Mouse (Mus musculus) MEL (cell line): Measurements from ENCODE around the gene Gm20388. TPM values are rescaled to one million over a fixed set of nuclear protein-coding genes. Genes with fewer than 3 reads are reported as not detected.

ENCODE experiments used
- DNase-seq: peaks from one replicate; pipeline ENCODE4 v3.0.0; 2011; ENCODE audit warnings: low read depth, low spot score
- H3K27ac ChIP-seq: 2 replicates; pipeline ENCODE4 v1.5.1; 2012; ENCODE audit warnings: low read depth, mild to moderate bottlenecking, control low read depth, low read length, moderate library complexity; ENCODE audit not compliant: control insufficient read depth
- H3K27me3 ChIP-seq, 2 experiments: fragments of 150-350 bp in 1 of 2; sonication (generic) in 1 of 2; 2 replicates each; pipeline ENCODE4 v1.6.1; 2012; ENCODE audit warnings: low read length in 2 of 2, mild to moderate bottlenecking in 2 of 2, improper control_type of control experiment in 1 of 2, moderate library complexity in 1 of 2; ENCODE audit not compliant: insufficient read depth in 2 of 2, control insufficient read depth in 1 of 2
- H3K36me3 ChIP-seq, 2 experiments: 2 replicates each; pipeline ENCODE4 v1.6.1; 2012 to 2014; ENCODE audit warnings: low read length in 2 of 2, improper control_type of control experiment in 1 of 2, inconsistent platforms in 1 of 2, mild to moderate bottlenecking in 1 of 2; ENCODE audit not compliant: insufficient read depth in 2 of 2, control insufficient read depth in 1 of 2
- H3K4me1 ChIP-seq, 2 experiments: fragments of 150-350 bp in 1 of 2; sonication (generic) in 1 of 2; 2 replicates each; pipeline ENCODE4 v1.6.1; 2012; ENCODE audit warnings: low read length in 2 of 2, improper control_type of control experiment in 1 of 2, mild to moderate bottlenecking in 1 of 2; ENCODE audit not compliant: insufficient read depth in 2 of 2, control insufficient read depth in 1 of 2
- H3K4me3 ChIP-seq, 2 experiments: fragments of 150-350 bp in 1 of 2; sonication (generic) in 1 of 2; 2 replicates each; pipeline ENCODE4 v1.5.1; 2012; ENCODE audit warnings: low read depth in 2 of 2, low read length in 2 of 2, mild to moderate bottlenecking in 2 of 2, moderate library complexity in 2 of 2, control low read depth in 1 of 2, improper control_type of control experiment in 1 of 2; ENCODE audit not compliant: control insufficient read depth in 1 of 2, insufficient read depth in 1 of 2
- H3K79me2 ChIP-seq: 2 replicates; pipeline ENCODE4 v1.6.1; 2012; ENCODE audit warnings: mild to moderate bottlenecking, low read length, moderate library complexity; ENCODE audit not compliant: control insufficient read depth, poor library complexity, insufficient read depth
- H3K9ac ChIP-seq: 2 replicates; pipeline ENCODE4 v1.6.1; 2012; ENCODE audit warnings: low read depth, mild to moderate bottlenecking, control low read depth, low read length, moderate library complexity; ENCODE audit not compliant: control insufficient read depth, poor library complexity, severe bottlenecking
- H3K9me3 ChIP-seq: fragments of 150-350 bp; sonication (generic); replicated peaks from 2 replicates; pipeline ENCODE4 v1.6.1; 2012; ENCODE audit warnings: mild to moderate bottlenecking, low read length, improper control_type of control experiment, moderate library complexity; ENCODE audit not compliant: insufficient read depth
- BHLHE40 ChIP-seq: IDR thresholded peaks from 2 replicates; pipeline ENCODE4 v1.6.1; 2012; ENCODE audit warnings: low read depth, mild to moderate bottlenecking, inconsistent platforms, low read length, improper control_type of control experiment, borderline replicate concordance
- CHD1 ChIP-seq: IDR thresholded peaks from 2 replicates; pipeline ENCODE4 v1.6.1; 2012; ENCODE audit warnings: low read depth, mild to moderate bottlenecking, inconsistent platforms, low read length, improper control_type of control experiment
- ELF1 ChIP-seq: IDR thresholded peaks from 2 replicates; pipeline ENCODE4 v1.6.1; 2014; ENCODE audit warnings: low read depth, mild to moderate bottlenecking, inconsistent platforms, low read length, improper control_type of control experiment, moderate library complexity
- EP300 ChIP-seq, 2 experiments: IDR thresholded peaks; 2 replicates each; pipeline ENCODE4 v1.6.1; 2011; ENCODE audit warnings: improper control_type of control experiment in 2 of 2, low read length in 2 of 2, low read depth in 1 of 2, mild to moderate bottlenecking in 1 of 2
- ETS1 ChIP-seq: IDR thresholded peaks from 2 replicates; pipeline ENCODE4 v1.6.1; 2012; ENCODE audit warnings: low read depth, mild to moderate bottlenecking, inconsistent platforms, low read length, improper control_type of control experiment, moderate library complexity
- GATA1 ChIP-seq: IDR thresholded peaks from 2 replicates; pipeline ENCODE4 v1.6.1; 2011; ENCODE audit warnings: low read depth, low read length, improper control_type of control experiment
- HCFC1 ChIP-seq: IDR thresholded peaks from 2 replicates; pipeline ENCODE4 v1.6.1; 2012; ENCODE audit warnings: low read depth, mild to moderate bottlenecking, inconsistent platforms, low read length, improper control_type of control experiment, moderate library complexity
- MAFK ChIP-seq: IDR thresholded peaks from 2 replicates; pipeline ENCODE4 v1.6.1; 2011; ENCODE audit warnings: low read depth, mild to moderate bottlenecking, low read length, improper control_type of control experiment, borderline replicate concordance
- MAX ChIP-seq: IDR thresholded peaks from 2 replicates; pipeline ENCODE4 v1.6.1; 2011; ENCODE audit warnings: low read length, improper control_type of control experiment
- MAZ ChIP-seq: IDR thresholded peaks from 2 replicates; pipeline ENCODE4 v1.6.1; 2012; ENCODE audit warnings: low read depth, mild to moderate bottlenecking, inconsistent platforms, low read length, improper control_type of control experiment
- MXI1 ChIP-seq: IDR thresholded peaks from 2 replicates; pipeline ENCODE4 v1.6.1; 2011; ENCODE audit warnings: mild to moderate bottlenecking, low read depth, low read length, improper control_type of control experiment
- MYB ChIP-seq: IDR thresholded peaks from 2 replicates; pipeline ENCODE4 v1.6.1; 2011; ENCODE audit warnings: mild to moderate bottlenecking, low read depth, low read length, improper control_type of control experiment
- NRF1 ChIP-seq: IDR thresholded peaks from 2 replicates; pipeline ENCODE4 v1.6.1; 2014; ENCODE audit warnings: low read depth, mild to moderate bottlenecking, inconsistent platforms, low read length, improper control_type of control experiment, moderate library complexity; ENCODE audit not compliant: poor library complexity, insufficient read depth, severe bottlenecking
- POLR2A ChIP-seq, 2 experiments: IDR thresholded peaks; 2 replicates each; pipeline ENCODE4 v1.6.1; 2011 to 2012; ENCODE audit warnings: low read length in 2 of 2, mild to moderate bottlenecking in 2 of 2, control low read depth in 1 of 2, improper control_type of control experiment in 1 of 2, low read depth in 1 of 2, moderate library complexity in 1 of 2; ENCODE audit not compliant: control insufficient read depth in 1 of 2, insufficient read depth in 1 of 2, poor library complexity in 1 of 2
- POLR2AphosphoS2 ChIP-seq: IDR thresholded peaks from 2 replicates; pipeline ENCODE4 v1.6.1; 2011; ENCODE audit warnings: low read length, improper control_type of control experiment
- RAD21 ChIP-seq: IDR thresholded peaks from 2 replicates; pipeline ENCODE4 v1.6.1; 2011; ENCODE audit warnings: mild to moderate bottlenecking, low read depth, low read length, improper control_type of control experiment
- RCOR1 ChIP-seq: IDR thresholded peaks from 2 replicates; pipeline ENCODE4 v1.6.1; 2012; ENCODE audit warnings: low read depth, mild to moderate bottlenecking, inconsistent platforms, low read length, improper control_type of control experiment
- TAL1 ChIP-seq: IDR thresholded peaks from 2 replicates; pipeline ENCODE4 v1.6.1; 2012; ENCODE audit warnings: mild to moderate bottlenecking, inconsistent platforms, low read length, moderate library complexity, mixed read lengths
- TBP ChIP-seq: IDR thresholded peaks from 2 replicates; pipeline ENCODE4 v1.8.0; 2011; ENCODE audit warnings: low read depth, low read length, improper control_type of control experiment
- TCF12 ChIP-seq: IDR thresholded peaks from 2 replicates; pipeline ENCODE4 v1.6.1; 2014; ENCODE audit warnings: low read depth, mild to moderate bottlenecking, inconsistent platforms, low read length, improper control_type of control experiment, moderate library complexity
- USF2 ChIP-seq, 2 experiments: IDR thresholded peaks; 2 replicates each; pipeline ENCODE4 v1.6.1; 2011 to 2012; ENCODE audit warnings: improper control_type of control experiment in 2 of 2, low read length in 2 of 2, borderline replicate concordance in 1 of 2, inconsistent platforms in 1 of 2, low read depth in 1 of 2, mild to moderate bottlenecking in 1 of 2; ENCODE audit not compliant: insufficient read depth in 1 of 2
- ZMIZ1 ChIP-seq: IDR thresholded peaks from 2 replicates; pipeline ENCODE4 v1.6.1; 2012; ENCODE audit warnings: low read depth, mild to moderate bottlenecking, inconsistent platforms, low read length, improper control_type of control experiment, moderate library complexity
- polyA plus RNA-seq, 2 experiments: library from polyadenylated mRNA; stranded (reverse) in 1 of 2; unstranded in 1 of 2; fragments of >175 nt in 1 of 2; fragments of >200 nt in 1 of 2; gene quantifications; 2 replicates each; pipeline versions ENCODE4 v1.2.1 to v1.2.4; 2012; ENCODE audit warnings: low replicate concordance in 2 of 2, low read depth in 1 of 2; ENCODE audit not compliant: insufficient read length in 2 of 2, insufficient read depth in 1 of 2, missing spikeins in 1 of 2
- total RNA-seq: library from RNA; depleted of rRNA; stranded (reverse); fragments of 300-350 nt; gene quantifications from 2 replicates; pipeline ENCODE4 v1.2.3, GENCODE M21; 2012

Gene Gm20388
- total and polyA plus RNA-seq, 3 experiments, result 11.1 to 17.8 TPM; not detected in 1

GRCm38 (mm10) chr8:123454559-123454958 is 3543.9 kb downstream of the Gm20388 start:
- H3K27ac ChIP-seq, result peak overlapping the region; percentile 41; the same call in 1 of the 2 replicates
- peaks cover 13 to 24% of the 10 kb centered on the region in 2 experiments for H3K4me1 ChIP-seq
- no peaks in the 10 kb centered on the region for H3K27me3 ChIP-seq
- H3K9ac ChIP-seq, result no peak overlapping the region
- H3K4me3 ChIP-seq, result no peak overlapping the region
- H3K9me3 ChIP-seq, result no peaks in the 10 kb centered on the region
- peak; percentile 62 for DNase-seq
- H3K36me3 ChIP-seq, result peaks cover 0 to 25% of the 10 kb centered on the region in 2 experiments; a peak in 3 of 4 replicates
- no peaks in the 10 kb centered on the region for H3K79me2 ChIP-seq
- TF ChIP-seq CHD1 (no peak), NRF1 (no peak), RAD21 (no peak), MYB (no peak), ELF1 (no peak), TCF12 (peak; percentile 49), POLR2AphosphoS2 (no peak), HCFC1 (0 out of 2 replicates have a peak, but pooled peaks have one; percentile 16), TBP (0 out of 2 replicates have a peak, but pooled peaks have one; percentile 20), BHLHE40 (no peak), ETS1 (peak; percentile 65; the same call in 1 of the 2 replicates), MAFK (no peak), TAL1 (peak; percentile 49), MAX (no peak), EP300 (IDR thresholded peaks at IDR 0.05; ENCODE audit: low read depth in 1 of 2, low read length in 2 of 2) (peak; percentile 17 to 72; a peak in 2 of 4 replicates), GATA1 (peak; percentile 64), ZMIZ1 (no peak), MXI1 (no peak), USF2 (IDR thresholded peaks at IDR 0.05; ENCODE audit: borderline replicate concordance in 1 of 2, insufficient read depth in 1 of 2, low read depth in 1 of 2, low read length in 2 of 2) (no peak), RCOR1 (no peak), POLR2A (IDR thresholded peaks at IDR 0.05; ENCODE audit: control insufficient read depth in 1 of 2, insufficient read depth in 1 of 2, low read depth in 1 of 2, low read length in 2 of 2, poor library complexity in 1 of 2) (no peak), MAZ (no peak)
